Mouse (Mus musculus) hindbrain, embryonic 16.5 days (tissue): ENCODE data around the gene Nsun2. TPM values are rescaled to one million over a fixed set of nuclear protein-coding genes. Genes with fewer than 3 reads are reported as not detected.

Experiments used
- ATAC-seq: fragments of 200-750 bp; cut with Nextera tagmentation; 2 replicates; pipeline ENCODE4 v1.8.0; 2017; ENCODE audit warnings: moderate TSS enrichment, moderate library complexity
- H3K27ac ChIP-seq: fragments of 300-500 bp; sonication (generic); 2 replicates; pipeline ENCODE4 v1.5.1; 2014; ENCODE audit warnings: low read depth, mild to moderate bottlenecking, control low read depth, low read length, moderate library complexity
- H3K27me3 ChIP-seq: fragments of 300-500 bp; sonication (generic); replicated peaks from 2 replicates; pipeline ENCODE4 v1.6.1; 2014; ENCODE audit warnings: low read length; ENCODE audit not compliant: control insufficient read depth, insufficient read depth
- H3K36me3 ChIP-seq: fragments of 300-500 bp; sonication (generic); 2 replicates; pipeline ENCODE4 v1.6.1; 2014; ENCODE audit warnings: mild to moderate bottlenecking, low read length, moderate library complexity, mixed read lengths; ENCODE audit not compliant: control insufficient read depth, insufficient read depth
- H3K4me1 ChIP-seq: fragments of 300-500 bp; sonication (generic); 2 replicates; pipeline ENCODE4 v1.6.1; 2014; ENCODE audit warnings: low read depth, low read length; ENCODE audit not compliant: control insufficient read depth, insufficient read depth
- H3K4me2 ChIP-seq: fragments of 300-500 bp; sonication (generic); 2 replicates; pipeline ENCODE4 v1.6.1; 2014; ENCODE audit warnings: mild to moderate bottlenecking, low read length, control low read depth, moderate library complexity
- H3K4me3 ChIP-seq: fragments of 300-500 bp; sonication (generic); 2 replicates; pipeline ENCODE4 v1.5.1; 2014; ENCODE audit warnings: mild to moderate bottlenecking, low read length, control low read depth, moderate library complexity
- H3K9ac ChIP-seq: fragments of 300-500 bp; sonication (generic); 2 replicates; pipeline ENCODE4 v1.6.1; 2014; ENCODE audit warnings: low read depth, mild to moderate bottlenecking, control low read depth, low read length, moderate library complexity
- H3K9me3 ChIP-seq: fragments of 300-500 bp; sonication (generic); 2 replicates; pipeline ENCODE4 v1.6.1; 2014; ENCODE audit warnings: mild to moderate bottlenecking, low read length, moderate library complexity; ENCODE audit not compliant: control insufficient read depth
- WGBS: fragments of 180-500 bp; shearing (Covaris S2); extraction: QIAGEN DNeasy Blood & Tissue Kit; methylation state at CpG from one replicate; pipeline ENCODE4 v1.1.7; 2014; 5-methylcytosine and 5-hydroxymethylcytosine counted together
- polyA plus RNA-seq: library from polyadenylated mRNA; unstranded; fragments of >200 nt; fragmentation: Nextera tagmentation; extraction: Ambion mirVana; gene quantifications from 2 replicates; pipeline ENCODE4 v1.2.1, GENCODE M21; 2015

The Nsun2 gene
- polyA plus RNA-seq, 1 experiment from 2014 or later, result 73.8 TPM

GRCm38 (mm10) chr13:69572594-69572993 lies 39.0 kb downstream of the Nsun2 start:
- Histone ChIP-seq H3K36me3 (no peaks in the 10 kb centered on the region), H3K4me3 (no peak overlapping the region), H3K9me3 (no peaks in the 10 kb centered on the region), H3K27ac (no peak overlapping the region), H3K9ac (no peak overlapping the region), H3K27me3 (no peaks in the 10 kb centered on the region), H3K4me1 (no peaks in the 10 kb centered on the region), H3K4me2 (no peak overlapping the region)
- ATAC-seq, result no peak
- 95% methylated on average over 3 of the region's 3 CpGs for WGBS

- Histone ChIP-seq H3K4me1 (no peaks in the 10 kb centered on the region), H3K4me3 (no peak overlapping the region), H3K9ac (no peak overlapping the region), H3K4me2 (no peak overlapping the region), H3K27ac (no peak overlapping the region), H3K9me3 (no peaks in the 10 kb centered on the region), H3K27me3 (no peaks in the 10 kb centered on the region), H3K36me3 (no peaks in the 10 kb centered on the region)
- 66% methylated on average over 11 of the region's 11 CpGs for WGBS
- no peak for ATAC-seq
These were observed 43.1 kb downstream of the Nsun2 start for GRCm38 (mm10) chr13:69576676-69577075.

DNA sequence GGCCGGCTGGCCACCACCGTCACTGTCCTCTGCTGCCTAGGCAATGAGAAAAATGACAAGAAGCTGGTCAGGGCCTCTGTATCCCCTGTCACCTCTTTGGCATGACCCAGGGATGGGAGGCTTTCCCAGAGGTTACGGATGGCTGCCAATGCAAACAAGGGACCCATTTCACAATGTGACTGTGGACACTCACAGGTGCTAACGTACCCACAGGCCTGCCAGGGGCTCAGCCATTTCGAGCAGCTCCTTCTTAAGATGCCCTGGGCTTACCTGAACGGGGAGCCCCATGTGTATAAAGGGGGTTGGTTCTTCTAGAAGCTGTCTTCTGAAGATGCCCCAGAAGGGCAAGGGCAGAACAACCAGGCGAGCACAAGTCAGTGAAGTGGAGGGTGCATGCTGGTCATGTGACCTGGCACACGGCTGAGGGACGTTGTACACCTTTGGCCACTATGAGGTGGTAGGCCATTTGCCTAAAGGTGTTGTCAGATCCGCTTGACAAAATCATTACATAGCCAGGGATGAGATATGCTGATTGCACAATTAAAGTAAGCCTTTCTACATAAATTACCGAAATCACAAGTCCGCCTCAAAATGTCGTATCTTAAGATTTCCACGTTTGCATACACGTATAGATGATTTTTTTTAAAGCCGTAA lies 43.8 kb downstream of the Nsun2 start:
- Histone ChIP-seq H3K4me1 (no peaks in the 10 kb centered on the region), H3K4me2 (no peak overlapping the region), H3K4me3 (no peak overlapping the region), H3K36me3 (no peaks in the 10 kb centered on the region), H3K27me3 (no peaks in the 10 kb centered on the region), H3K9me3 (no peaks in the 10 kb centered on the region), H3K27ac (no peak overlapping the region), H3K9ac (no peak overlapping the region)
- WGBS, result 91% methylated on average over 16 of the region's 16 CpGs
- no peak for ATAC-seq

DNA sequence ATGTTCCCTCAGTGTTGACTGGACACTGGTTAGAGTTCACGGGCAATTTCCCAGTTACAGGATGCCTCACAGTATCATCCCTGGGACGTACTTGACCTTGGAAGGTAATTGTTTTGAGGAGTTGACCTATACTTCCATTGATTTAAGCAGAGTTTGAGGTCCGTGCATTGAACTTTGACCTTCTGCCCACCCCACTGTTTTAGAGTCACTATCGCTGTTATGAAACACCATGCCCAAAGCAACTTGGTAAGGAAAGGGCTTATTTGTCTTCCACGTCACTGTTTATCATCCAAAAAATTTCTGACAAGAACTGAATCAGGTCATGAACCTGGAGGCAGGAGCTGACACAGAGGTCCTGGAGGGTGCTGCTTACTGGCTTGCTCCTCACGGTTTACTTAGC lies 48.9 kb downstream of the Nsun2 start:
- H3K9me3 ChIP-seq, result no peaks in the 10 kb centered on the region
- no peak overlapping the region for H3K9ac ChIP-seq
- H3K4me1 ChIP-seq, result no peaks in the 10 kb centered on the region
- WGBS, result 86% methylated on average over 6 of the region's 6 CpGs
- no peaks in the 10 kb centered on the region for H3K36me3 ChIP-seq
- ATAC-seq, result no peak
- no peaks in the 10 kb centered on the region for H3K27me3 ChIP-seq
- no peak overlapping the region for H3K4me2 ChIP-seq
- no peak overlapping the region for H3K4me3 ChIP-seq
- no peak overlapping the region for H3K27ac ChIP-seq

DNA sequence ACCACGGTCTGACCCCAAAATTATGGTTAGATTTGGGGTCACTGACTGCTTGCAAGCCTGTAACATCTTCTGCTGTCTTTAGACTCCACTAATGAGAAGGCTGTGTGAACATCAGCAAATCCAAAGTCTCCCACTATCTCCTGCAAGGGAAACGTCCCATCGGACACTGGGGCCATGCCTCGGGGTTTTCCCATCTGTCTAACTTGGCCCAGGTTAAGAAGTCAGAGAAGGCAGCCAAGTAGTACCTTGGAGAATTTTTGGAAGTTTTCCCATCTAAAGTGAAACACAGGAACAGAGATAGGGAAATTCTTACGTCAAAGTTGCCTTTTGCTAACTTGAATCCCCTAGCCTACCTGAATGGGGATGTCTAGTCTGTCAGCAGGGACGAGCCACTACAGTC lies 50.0 kb downstream of the Nsun2 start:
- 90% methylated on average over 6 of the region's 6 CpGs for WGBS

GRCm38 (mm10) chr13:69585828-69586227 lies 52.3 kb downstream of the Nsun2 start:
- no peak for ATAC-seq
- no peaks in the 10 kb centered on the region for H3K9me3 ChIP-seq
- H3K4me3 ChIP-seq, result no peak overlapping the region
- no peaks in the 10 kb centered on the region for H3K36me3 ChIP-seq
- no peaks in the 10 kb centered on the region for H3K4me1 ChIP-seq
- no peak overlapping the region for H3K9ac ChIP-seq
- no peaks in the 10 kb centered on the region for H3K27me3 ChIP-seq
- WGBS, result 60% methylated on average over 6 of the region's 6 CpGs
- H3K4me2 ChIP-seq, result no peak overlapping the region
- no peak overlapping the region for H3K27ac ChIP-seq

More for the DNA sequence above, 50.0 kb downstream of the Nsun2 start:
- H3K36me3 ChIP-seq, result no peaks in the 10 kb centered on the region
- no peak overlapping the region for H3K9ac ChIP-seq
- no peak overlapping the region for H3K4me2 ChIP-seq
- no peak overlapping the region for H3K4me3 ChIP-seq
- no peaks in the 10 kb centered on the region for H3K9me3 ChIP-seq
- no peaks in the 10 kb centered on the region for H3K4me1 ChIP-seq
- no peak overlapping the region for H3K27ac ChIP-seq
- ATAC-seq, result no peak
- H3K27me3 ChIP-seq, result no peaks in the 10 kb centered on the region

DNA sequence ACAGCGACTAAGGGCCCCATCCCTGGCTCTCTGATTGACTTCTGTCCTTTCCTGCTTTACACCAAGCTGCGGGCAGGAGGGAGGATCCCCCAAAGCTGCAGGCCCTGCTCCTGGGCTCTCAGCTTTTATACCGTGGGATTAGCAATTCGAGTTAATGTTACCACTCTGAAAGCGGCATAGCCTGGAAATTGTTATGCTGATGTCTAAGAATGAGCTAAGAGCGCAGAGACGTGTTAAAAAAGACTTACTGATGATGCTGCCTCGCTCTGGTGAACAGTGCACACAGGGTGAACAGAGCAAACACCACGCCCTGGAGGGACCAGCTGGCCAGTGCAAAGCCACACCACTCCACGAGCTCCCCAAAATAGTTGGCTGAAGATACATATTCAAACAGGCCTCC lies 52.8 kb downstream of the Nsun2 start:
- no peak overlapping the region for H3K4me2 ChIP-seq
- no peak for ATAC-seq
- 74% methylated on average over 10 of the region's 10 CpGs for WGBS

GRCm38 (mm10) chr13:69587849-69588248 lies 54.3 kb downstream of the Nsun2 start:
- Histone ChIP-seq H3K4me1 (no peaks in the 10 kb centered on the region), H3K9ac (no peak overlapping the region), H3K36me3 (no peaks in the 10 kb centered on the region), H3K4me3 (no peak overlapping the region), H3K4me2 (no peak overlapping the region), H3K27ac (no peak overlapping the region), H3K9me3 (no peaks in the 10 kb centered on the region), H3K27me3 (no peaks in the 10 kb centered on the region)
- WGBS, result 76% methylated on average over 3 of the region's 3 CpGs
- ATAC-seq, result no peak

More for the DNA sequence above, 52.8 kb downstream of the Nsun2 start:
- Histone ChIP-seq H3K9ac (no peak overlapping the region), H3K27ac (no peak overlapping the region), H3K9me3 (no peaks in the 10 kb centered on the region), H3K4me1 (no peaks in the 10 kb centered on the region), H3K36me3 (no peaks in the 10 kb centered on the region), H3K4me3 (no peak overlapping the region), H3K27me3 (no peaks in the 10 kb centered on the region)

- Histone ChIP-seq H3K4me3 (no peak overlapping the region), H3K9ac (no peak overlapping the region), H3K4me1 (no peaks in the 10 kb centered on the region), H3K27ac (no peak overlapping the region), H3K36me3 (no peaks in the 10 kb centered on the region), H3K27me3 (no peaks in the 10 kb centered on the region), H3K9me3 (no peaks in the 10 kb centered on the region), H3K4me2 (no peak overlapping the region)
- ATAC-seq, result no peak
- WGBS, result 78% methylated on average over 6 of the region's 6 CpGs
These were observed 54.7 kb downstream of the Nsun2 start for GRCm38 (mm10) chr13:69588263-69588662.

DNA sequence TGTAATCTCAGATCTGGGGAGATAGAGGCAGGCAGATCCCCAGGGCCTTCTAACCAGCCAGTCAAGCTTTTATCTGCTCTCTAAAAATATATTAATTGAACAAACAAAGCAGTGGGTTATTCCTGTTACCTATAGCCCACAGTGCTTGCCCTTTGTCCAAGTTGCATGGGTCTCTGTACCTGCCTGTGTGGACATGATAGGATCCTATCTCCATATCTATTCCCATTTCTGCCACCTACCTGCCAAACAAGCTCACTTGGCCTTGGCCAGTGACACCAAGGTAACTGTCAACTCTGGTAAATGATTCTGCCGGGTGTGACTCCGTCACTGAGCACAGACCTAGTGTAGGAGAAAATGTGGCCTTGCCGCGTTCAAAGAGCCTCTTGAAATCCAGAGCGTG lies 57.8 kb downstream of the Nsun2 start:
- ATAC-seq, result no peak
- no peak overlapping the region for H3K9ac ChIP-seq
- 97% methylated on average over 5 of the region's 5 CpGs for WGBS
- no peak overlapping the region for H3K27ac ChIP-seq
- no peaks in the 10 kb centered on the region for H3K4me1 ChIP-seq
- no peaks in the 10 kb centered on the region for H3K9me3 ChIP-seq
- H3K4me2 ChIP-seq, result no peak overlapping the region
- H3K36me3 ChIP-seq, result no peaks in the 10 kb centered on the region
- no peaks in the 10 kb centered on the region for H3K27me3 ChIP-seq
- no peak overlapping the region for H3K4me3 ChIP-seq
